Mouse (Mus musculus) gastrocnemius, adult 2 months (tissue): ENCODE measurements around the gene Creg2. TPM values are rescaled to one million over a fixed set of nuclear protein-coding genes. Genes with fewer than 3 reads are reported as not detected.
"Not testable (repeated sequence)": the region's sequence is repeated elsewhere in the genome, so short reads cannot be mapped to it uniquely, and the experiment has no call there.

ENCODE experiments used
- DNase-seq: peaks from one replicate; pipeline ENCODE4 v3.0.0; 2022
- H3K27ac ChIP-seq: fragments of 200-600 bp; 2 replicates; pipeline ENCODE4 v1.8.1; 2022; ENCODE audit warnings: mild to moderate bottlenecking
- H3K4me3 ChIP-seq: fragments of 200-600 bp; 2 replicates; pipeline ENCODE4 v1.8.1; 2022; ENCODE audit warnings: mild to moderate bottlenecking, moderate library complexity
- CTCF ChIP-seq: fragments of 200-600 bp; IDR thresholded peaks from 2 replicates; pipeline ENCODE4 v1.8.1; 2022; ENCODE audit warnings: antibody characterized with exemption, mild to moderate bottlenecking, moderate library complexity
- intact Hi-C: fragments of 180-260 bp; cut with DNase I; formaldehyde crosslinking; loops from one replicate; pipeline ENCODE4 v1.15.1; 2025
- total RNA-seq, 2 experiments: library from RNA; stranded (reverse); gene quantifications; 2 replicates each; pipeline ENCODE4 v1.2.3; 2021

Creg2 gene
- total RNA-seq, 2 experiments from 2014 or later: 0.08 TPM; not detected in 1

- DNase-seq: peak; percentile 59
- Histone ChIP-seq H3K27ac (no peak overlapping the region), H3K4me3 (0 out of 2 replicates have a peak overlapping the region, but pooled peaks have one; percentile 11)
- TF ChIP-seq CTCF: peak; percentile 77
- intact Hi-C loops: loop anchor here (2.0 to 5.0 kb wide), 2 partner anchors 36 to 368 kb away; partner anchors contain the start of gene Creg2
These were observed 36.6 kb downstream of the Creg2 start for GRCm38 (mm10) chr1:39614462-39615279.

GRCm38 (mm10) chr1:39613061-39613460, 38.2 kb downstream of the Creg2 start:
- H3K27ac ChIP-seq: no peak overlapping the region
- intact Hi-C loops: loop anchor here (5.0 kb wide), 1 partner anchor 369 kb away; no protein-coding TSS in a partner anchor
- no peak overlapping the region for H3K4me3 ChIP-seq
- DNase-seq: no peak
- TF ChIP-seq CTCF: no peak

GRCm38 (mm10) chr1:39612491-39612890, 38.8 kb downstream of the Creg2 start:
- intact Hi-C loops: loop anchor here (5.0 kb wide), 1 partner anchor 370 kb away; no protein-coding TSS in a partner anchor
- H3K27ac ChIP-seq: no peak overlapping the region
- no peak for DNase-seq
- TF ChIP-seq CTCF: no peak
- H3K4me3 ChIP-seq: no peak overlapping the region

GRCm38 (mm10) chr1:39608534-39608933, 42.7 kb downstream of the Creg2 start:
- DNase-seq: no peak
- TF ChIP-seq CTCF: no peak
- Histone ChIP-seq H3K27ac (no peak overlapping the region), H3K4me3 (no peak overlapping the region)
- intact Hi-C loops: no loop called here

GRCm38 (mm10) chr1:39602477-39602876, 48.8 kb downstream of the Creg2 start:
- no peak for TF ChIP-seq CTCF
- intact Hi-C loops: no loop called here
- DNase-seq: no peak
- Histone ChIP-seq H3K4me3 (no peak overlapping the region), H3K27ac (no peak overlapping the region)

GRCm38 (mm10) chr1:39598726-39599125, 52.5 kb downstream of the Creg2 start:
- no peak overlapping the region for H3K27ac ChIP-seq
- DNase-seq: no peak
- H3K4me3 ChIP-seq: no peak overlapping the region
- no peak for TF ChIP-seq CTCF
- intact Hi-C loops: no loop called here

GRCm38 (mm10) chr1:39597135-39597534, 54.1 kb downstream of the Creg2 start:
- intact Hi-C loops, DNase-seq, H3K4me3 ChIP-seq, H3K27ac ChIP-seq: not testable (repeated sequence)

- no peak for TF ChIP-seq CTCF
- no peak for DNase-seq
- intact Hi-C loops: no loop called here
- Histone ChIP-seq H3K27ac (no peak overlapping the region), H3K4me3 (no peak overlapping the region)
These were observed 57.4 kb downstream of the Creg2 start for GRCm38 (mm10) chr1:39593836-39594235.

GRCm38 (mm10) chr1:39592090-39592489, 59.2 kb downstream of the Creg2 start:
- TF ChIP-seq CTCF: no peak
- intact Hi-C loops: no loop called here

GRCm38 (mm10) chr1:39591557-39591956, 59.7 kb downstream of the Creg2 start:
- DNase-seq, H3K4me3 ChIP-seq, H3K27ac ChIP-seq, intact Hi-C loops: not testable (repeated sequence)

More at GRCm38 (mm10) chr1:39592090-39592489, 59.2 kb downstream of the Creg2 start:
- DNase-seq: no peak
- Histone ChIP-seq H3K27ac (no peak overlapping the region), H3K4me3 (no peak overlapping the region)

GRCm38 (mm10) chr1:39590193-39590592, 61.1 kb downstream of the Creg2 start:
- intact Hi-C loops: no loop called here
- TF ChIP-seq CTCF: no peak
- DNase-seq: no peak
- Histone ChIP-seq H3K27ac (no peak overlapping the region), H3K4me3 (no peak overlapping the region)

GRCm38 (mm10) chr1:39585416-39585815, 65.9 kb downstream of the Creg2 start:
- no peak overlapping the region for H3K4me3 ChIP-seq
- intact Hi-C loops: no loop called here
- no peak for TF ChIP-seq CTCF

GRCm38 (mm10) chr1:39583173-39583572, 68.1 kb downstream of the Creg2 start:
- Histone ChIP-seq H3K27ac (no peak overlapping the region), H3K4me3 (no peak overlapping the region)
- intact Hi-C loops: no loop called here
- no peak for DNase-seq
- no peak for TF ChIP-seq CTCF

More at GRCm38 (mm10) chr1:39585416-39585815, 65.9 kb downstream of the Creg2 start:
- no peak overlapping the region for H3K27ac ChIP-seq
- DNase-seq: no peak

- no peak overlapping the region for H3K27ac ChIP-seq
- intact Hi-C loops: no loop called here
- H3K4me3 ChIP-seq: no peak overlapping the region
- no peak for TF ChIP-seq CTCF
- DNase-seq: no peak
These were observed 70.1 kb downstream of the Creg2 start for GRCm38 (mm10) chr1:39581215-39581614.
